Mouse (Mus musculus): ENCODE measurements around the gene Krtap3-3. TPM values are rescaled to one million over a fixed set of nuclear protein-coding genes. Genes with fewer than 3 reads are reported as not detected.

Krtap3-3 gene
- total RNA-seq, 2 experiments from 2014 or later: 0.32 TPM; not detected in 1

Other genes with a start within 250 kb of the Krtap3-3 start
- under 1 TPM in 1 of 2 experiments, not detected in 1; 0.18 TPM for gene Krt25, start 227.9 kb downstream of the Krtap3-3 start, total RNA-seq (2021)
- not detected for gene Krt26, start 212.9 kb downstream of the Krtap3-3 start, total RNA-seq (2021)
- gene Krt27, start 199.8 kb downstream of the Krtap3-3 start, total RNA-seq (2021): not detected
- gene Krt28, start 176.0 kb downstream of the Krtap3-3 start, total RNA-seq (2021): not detected
- gene Krt10, start 161.5 kb downstream of the Krtap3-3 start, total RNA-seq (2021): 1 to 10 TPM; 2.6 to 3.1 TPM
- not detected for gene Krt12, start 128.6 kb downstream of the Krtap3-3 start, total RNA-seq (2021)
- gene Krt20, start 112.7 kb downstream of the Krtap3-3 start, total RNA-seq (2021): under 1 TPM in 1 of 2 experiments, not detected in 1; 0.14 TPM
- gene Krt23, start 57.7 kb downstream of the Krtap3-3 start, total RNA-seq (2021): not detected
- gene Krt39, start 29.5 kb downstream of the Krtap3-3 start, total RNA-seq (2021): not detected
- gene Krt40, start 7.7 kb downstream of the Krtap3-3 start, total RNA-seq (2021): not detected
- not detected for gene Krtap3-2, start 6.0 kb upstream of the Krtap3-3 start, total RNA-seq (2021)
- gene Gm11939, start 8.6 kb upstream of the Krtap3-3 start, total RNA-seq (2021): not detected
- gene Krtap3-1, start 15.8 kb upstream of the Krtap3-3 start, total RNA-seq (2021): not detected
- gene Krtap1-5, start 30.2 kb upstream of the Krtap3-3 start, total RNA-seq (2021): not detected
- not detected for gene Krtap1-4, start 32.8 kb upstream of the Krtap3-3 start, total RNA-seq (2021)
- not detected for gene Krtap1-3, start 40.5 kb upstream of the Krtap3-3 start, total RNA-seq (2021)
- gene Krtap9-3, start 47.2 kb upstream of the Krtap3-3 start, total RNA-seq (2021): not detected
- gene Gm11938, start 52.4 kb upstream of the Krtap3-3 start, total RNA-seq (2021): not detected
- not detected for gene Gm11937, start 59.3 kb upstream of the Krtap3-3 start, total RNA-seq (2021)
- gene Krtap2-4, start 64.0 kb upstream of the Krtap3-3 start, total RNA-seq (2021): not detected
- not detected for gene Gm11562, start 69.6 kb upstream of the Krtap3-3 start, total RNA-seq (2021)
- not detected for gene Krtap4-1, start 77.4 kb upstream of the Krtap3-3 start, total RNA-seq (2021)
- gene Krtap4-2, start 84.2 kb upstream of the Krtap3-3 start, total RNA-seq (2021): not detected
- not detected for gene Krtap4-7, start 93.2 kb upstream of the Krtap3-3 start, total RNA-seq (2021)
- not detected for gene Gm11555, start 99.4 kb upstream of the Krtap3-3 start, total RNA-seq (2021)
- gene Gm11563, start 108.1 kb upstream of the Krtap3-3 start, total RNA-seq (2021): not detected
- gene Krtap4-6, start 115.1 kb upstream of the Krtap3-3 start, total RNA-seq (2021): not detected
- not detected for gene Gm14190, start 139.9 kb upstream of the Krtap3-3 start, total RNA-seq (2021)
- gene Gm14180, start 183.4 kb upstream of the Krtap3-3 start, total RNA-seq (2021): not detected
- not detected for gene Gm11595, start 222.0 kb upstream of the Krtap3-3 start, total RNA-seq (2021)
- gene Krtap4-8, start 229.8 kb upstream of the Krtap3-3 start, total RNA-seq (2021): not detected
- gene Krtap4-9, start 234.3 kb upstream of the Krtap3-3 start, total RNA-seq (2021): not detected
- gene Gm11596, start 242.6 kb upstream of the Krtap3-3 start, total RNA-seq (2021): not detected
- not detected for gene Gm11569, start 248.1 kb upstream of the Krtap3-3 start, total RNA-seq (2021)

Data from gastrocnemius, adult 18-20 months (tissue).